Mouse (Mus musculus): Measurements from ENCODE around the gene Drosha. TPM values are rescaled to one million over a fixed set of nuclear protein-coding genes. Genes with fewer than 3 reads are reported as not detected.
"Not testable (repeated sequence)": the region's sequence is repeated elsewhere in the genome, so short reads cannot be mapped to it uniquely, and the experiment has no call there.

Drosha gene
- polyA plus RNA-seq, 1 experiment from 2014 or later = 25.2 TPM

- H3K4me1 ChIP-seq (ENCODE audit: control insufficient read depth, insufficient read depth, low read length); H3K27ac ChIP-seq (ENCODE audit: low read length); H3K4me3 ChIP-seq (ENCODE audit: low read length); H3K9ac ChIP-seq (ENCODE audit: low read depth, low read length); H3K9me3 ChIP-seq (ENCODE audit: control insufficient read depth, low read length); H3K36me3 ChIP-seq (ENCODE audit: control insufficient read depth, insufficient read depth, low read length); H3K27me3 ChIP-seq (replicated peaks; ENCODE audit: control insufficient read depth, insufficient read depth, low read length); H3K4me2 ChIP-seq (ENCODE audit: low read depth, low read length): not testable (repeated sequence)
- 83% methylated on average over 3 of the region's 3 CpGs for WGBS
- ATAC-seq = 0 out of 2 replicates have a peak, but pooled peaks have one; percentile 38
Observed at GRCm38 (mm10) chr15:12937326-12937725, 112.7 kb downstream of the Drosha start.

- no peak overlapping the region for H3K4me2 ChIP-seq (ENCODE audit: low read depth, low read length)
- no peaks in the 10 kb centered on the region for H3K4me1 ChIP-seq (ENCODE audit: control insufficient read depth, insufficient read depth, low read length)
- no peak for ATAC-seq
- H3K9me3 ChIP-seq (ENCODE audit: control insufficient read depth, low read length) = no peaks in the 10 kb centered on the region
- no peak overlapping the region for H3K4me3 ChIP-seq (ENCODE audit: low read length)
- H3K9ac ChIP-seq (ENCODE audit: low read depth, low read length) = no peak overlapping the region
- no peaks in the 10 kb centered on the region for H3K36me3 ChIP-seq (ENCODE audit: control insufficient read depth, insufficient read depth, low read length)
- 72% methylated on average over 9 of the region's 9 CpGs for WGBS
- H3K27ac ChIP-seq (ENCODE audit: low read length) = no peak overlapping the region
- H3K27me3 ChIP-seq (replicated peaks; ENCODE audit: control insufficient read depth, insufficient read depth, low read length) = no peaks in the 10 kb centered on the region
Observed at GRCm38 (mm10) chr15:12941106-12941505, 116.5 kb downstream of the Drosha start.

GRCm38 (mm10) chr15:12941651-12942180, 117.1 kb downstream of the Drosha start:
- Histone ChIP-seq H3K36me3 (ENCODE audit: control insufficient read depth, insufficient read depth, low read length) (no peaks in the 10 kb centered on the region), H3K4me1 (ENCODE audit: control insufficient read depth, insufficient read depth, low read length) (no peaks in the 10 kb centered on the region), H3K27me3 (replicated peaks; ENCODE audit: control insufficient read depth, insufficient read depth, low read length) (no peaks in the 10 kb centered on the region), H3K4me3 (ENCODE audit: low read length) (no peak overlapping the region), H3K9me3 (ENCODE audit: control insufficient read depth, low read length) (no peaks in the 10 kb centered on the region), H3K9ac (ENCODE audit: low read depth, low read length) (no peak overlapping the region), H3K27ac (ENCODE audit: low read length) (no peak overlapping the region), H3K4me2 (ENCODE audit: low read depth, low read length) (no peak overlapping the region)
- WGBS = 50% methylated on average over 14 of the region's 14 CpGs
- no peak for ATAC-seq

GRCm38 (mm10) chr15:12942424-12942823, 117.8 kb downstream of the Drosha start:
- Histone ChIP-seq H3K27ac (ENCODE audit: low read length) (no peak overlapping the region), H3K4me1 (ENCODE audit: control insufficient read depth, insufficient read depth, low read length) (no peaks in the 10 kb centered on the region), H3K27me3 (replicated peaks; ENCODE audit: control insufficient read depth, insufficient read depth, low read length) (no peaks in the 10 kb centered on the region), H3K4me3 (ENCODE audit: low read length) (no peak overlapping the region), H3K9ac (ENCODE audit: low read depth, low read length) (no peak overlapping the region), H3K36me3 (ENCODE audit: control insufficient read depth, insufficient read depth, low read length) (no peaks in the 10 kb centered on the region), H3K4me2 (ENCODE audit: low read depth, low read length) (no peak overlapping the region), H3K9me3 (ENCODE audit: control insufficient read depth, low read length) (no peaks in the 10 kb centered on the region)
- ATAC-seq = no peak
- 86% methylated on average over 4 of the region's 4 CpGs for WGBS

GRCm38 (mm10) chr15:12958051-12958450, 133.4 kb downstream of the Drosha start:
- H3K27me3 ChIP-seq (replicated peaks; ENCODE audit: control insufficient read depth, insufficient read depth, low read length) = no peaks in the 10 kb centered on the region
- 81% methylated on average over 5 of the region's 5 CpGs for WGBS
- no peak overlapping the region for H3K4me2 ChIP-seq (ENCODE audit: low read depth, low read length)
- no peak for ATAC-seq
- H3K4me3 ChIP-seq (ENCODE audit: low read length) = no peak overlapping the region
- H3K9ac ChIP-seq (ENCODE audit: low read depth, low read length) = no peak overlapping the region
- H3K4me1 ChIP-seq (ENCODE audit: control insufficient read depth, insufficient read depth, low read length) = no peaks in the 10 kb centered on the region
- no peaks in the 10 kb centered on the region for H3K9me3 ChIP-seq (ENCODE audit: control insufficient read depth, low read length)
- H3K27ac ChIP-seq (ENCODE audit: low read length) = no peak overlapping the region
- H3K36me3 ChIP-seq (ENCODE audit: control insufficient read depth, insufficient read depth, low read length) = no peaks in the 10 kb centered on the region

- H3K9ac ChIP-seq (ENCODE audit: low read depth, low read length) = no peak overlapping the region
- H3K27ac ChIP-seq (ENCODE audit: low read length) = no peak overlapping the region
- H3K9me3 ChIP-seq (ENCODE audit: control insufficient read depth, low read length) = no peaks in the 10 kb centered on the region
- no peak overlapping the region for H3K4me2 ChIP-seq (ENCODE audit: low read depth, low read length)
- ATAC-seq = no peak
- H3K4me3 ChIP-seq (ENCODE audit: low read length) = no peak overlapping the region
- no peaks in the 10 kb centered on the region for H3K4me1 ChIP-seq (ENCODE audit: control insufficient read depth, insufficient read depth, low read length)
- 85% methylated on average over 10 of the region's 10 CpGs for WGBS
- no peaks in the 10 kb centered on the region for H3K27me3 ChIP-seq (replicated peaks; ENCODE audit: control insufficient read depth, insufficient read depth, low read length)
- no peaks in the 10 kb centered on the region for H3K36me3 ChIP-seq (ENCODE audit: control insufficient read depth, insufficient read depth, low read length)
Observed at GRCm38 (mm10) chr15:12962179-12962578, 137.6 kb downstream of the Drosha start.

- Histone ChIP-seq H3K9ac (ENCODE audit: low read depth, low read length) (no peak overlapping the region), H3K27me3 (replicated peaks; ENCODE audit: control insufficient read depth, insufficient read depth, low read length) (no peaks in the 10 kb centered on the region), H3K4me1 (ENCODE audit: control insufficient read depth, insufficient read depth, low read length) (no peaks in the 10 kb centered on the region), H3K4me2 (ENCODE audit: low read depth, low read length) (no peak overlapping the region), H3K27ac (ENCODE audit: low read length) (no peak overlapping the region), H3K4me3 (ENCODE audit: low read length) (no peak overlapping the region), H3K36me3 (ENCODE audit: control insufficient read depth, insufficient read depth, low read length) (no peaks in the 10 kb centered on the region), H3K9me3 (ENCODE audit: control insufficient read depth, low read length) (no peaks in the 10 kb centered on the region)
- ATAC-seq = no peak
- 74% methylated on average over 5 of the region's 5 CpGs for WGBS
Observed at GRCm38 (mm10) chr15:12965209-12965608, 140.6 kb downstream of the Drosha start.

GRCm38 (mm10) chr15:12968815-12969214, 144.2 kb downstream of the Drosha start:
- no peak overlapping the region for H3K27ac ChIP-seq (ENCODE audit: low read length)
- no peak for ATAC-seq
- no peaks in the 10 kb centered on the region for H3K36me3 ChIP-seq (ENCODE audit: control insufficient read depth, insufficient read depth, low read length)
- H3K9me3 ChIP-seq (ENCODE audit: control insufficient read depth, low read length) = no peaks in the 10 kb centered on the region
- WGBS = 82% methylated on average over 8 of the region's 8 CpGs
- H3K4me2 ChIP-seq (ENCODE audit: low read depth, low read length) = no peak overlapping the region
- no peak overlapping the region for H3K4me3 ChIP-seq (ENCODE audit: low read length)
- no peaks in the 10 kb centered on the region for H3K27me3 ChIP-seq (replicated peaks; ENCODE audit: control insufficient read depth, insufficient read depth, low read length)
- no peak overlapping the region for H3K9ac ChIP-seq (ENCODE audit: low read depth, low read length)
- H3K4me1 ChIP-seq (ENCODE audit: control insufficient read depth, insufficient read depth, low read length) = no peaks in the 10 kb centered on the region

GRCm38 (mm10) chr15:12972441-12972840, 147.8 kb downstream of the Drosha start:
- no peaks in the 10 kb centered on the region for H3K27me3 ChIP-seq (replicated peaks; ENCODE audit: control insufficient read depth, insufficient read depth, low read length)
- H3K36me3 ChIP-seq (ENCODE audit: control insufficient read depth, insufficient read depth, low read length) = no peaks in the 10 kb centered on the region
- no peak overlapping the region for H3K4me3 ChIP-seq (ENCODE audit: low read length)
- no peaks in the 10 kb centered on the region for H3K4me1 ChIP-seq (ENCODE audit: control insufficient read depth, insufficient read depth, low read length)
- 89% methylated on average over 8 of the region's 8 CpGs for WGBS
- no peak overlapping the region for H3K9ac ChIP-seq (ENCODE audit: low read depth, low read length)
- no peak overlapping the region for H3K4me2 ChIP-seq (ENCODE audit: low read depth, low read length)
- ATAC-seq = no peak
- H3K27ac ChIP-seq (ENCODE audit: low read length) = no peak overlapping the region
- H3K9me3 ChIP-seq (ENCODE audit: control insufficient read depth, low read length) = no peaks in the 10 kb centered on the region

All from intestine, embryonic 16.5 days (tissue).